Mouse (Mus musculus) hindbrain, embryonic 11.5 days (tissue): Measurements from ENCODE around the gene Adgrd1. TPM values are rescaled to one million over a fixed set of nuclear protein-coding genes. Genes with fewer than 3 reads are reported as not detected.

Experiments used
- ATAC-seq: fragments of 200-750 bp; cut with Nextera tagmentation; 2 replicates; pipeline ENCODE4 v1.8.0; 2017; ENCODE audit warnings: mild to moderate bottlenecking, moderate TSS enrichment, moderate library complexity; ENCODE audit not compliant: low FRiP score
- DNase-seq: peaks from one replicate; pipeline ENCODE4 v3.0.0-alpha.2; 2015; ENCODE audit warnings: low spot score
- H3K27ac ChIP-seq: fragments of 300-500 bp; sonication (generic); 2 replicates; pipeline ENCODE4 v1.5.1; 2014; ENCODE audit warnings: mild to moderate bottlenecking, low read depth, low read length
- H3K27me3 ChIP-seq: fragments of 300-500 bp; sonication (generic); 2 replicates; pipeline ENCODE4 v1.6.1; 2014; ENCODE audit warnings: mild to moderate bottlenecking, low read length, moderate library complexity, mixed read lengths; ENCODE audit not compliant: control insufficient read depth, insufficient read depth
- H3K36me3 ChIP-seq: fragments of 300-500 bp; sonication (generic); 2 replicates; pipeline ENCODE4 v1.6.1; 2014; ENCODE audit warnings: mild to moderate bottlenecking, low read length, moderate library complexity, mixed read lengths; ENCODE audit not compliant: control insufficient read depth, insufficient read depth
- H3K4me1 ChIP-seq: fragments of 300-500 bp; sonication (generic); replicated peaks from 2 replicates; pipeline ENCODE4 v1.6.1; 2014; ENCODE audit warnings: low read length, mixed read lengths; ENCODE audit not compliant: control insufficient read depth, insufficient read depth
- H3K4me2 ChIP-seq: fragments of 300-500 bp; sonication (generic); replicated peaks from 2 replicates; pipeline ENCODE4 v1.6.1; 2014; ENCODE audit warnings: mild to moderate bottlenecking, low read depth, low read length
- H3K4me3 ChIP-seq: fragments of 300-500 bp; sonication (generic); 2 replicates; pipeline ENCODE4 v1.5.1; 2014; ENCODE audit warnings: low read depth, low read length
- H3K9ac ChIP-seq: fragments of 300-500 bp; sonication (generic); 2 replicates; pipeline ENCODE4 v1.6.1; 2014; ENCODE audit warnings: low read depth, low read length
- H3K9me3 ChIP-seq: fragments of 300-500 bp; sonication (generic); 2 replicates; pipeline ENCODE4 v1.6.1; 2016; ENCODE audit warnings: low read length; ENCODE audit not compliant: control insufficient read depth
- WGBS: fragments of 180-500 bp; shearing (Covaris S2); extraction: QIAGEN DNeasy Blood & Tissue Kit; methylation state at CpG from one replicate; pipeline ENCODE4 v1.1.7; 2014; 5-methylcytosine and 5-hydroxymethylcytosine counted together
- polyA plus RNA-seq: library from polyadenylated mRNA; unstranded; fragments of >200 nt; fragmentation: Nextera tagmentation; extraction: Ambion mirVana; gene quantifications from 2 replicates; pipeline ENCODE4 v1.2.1, GENCODE M21; 2014

Adgrd1 gene
- polyA plus RNA-seq, result 0.05 and 0.20 TPM in 2 replicates

DNA sequence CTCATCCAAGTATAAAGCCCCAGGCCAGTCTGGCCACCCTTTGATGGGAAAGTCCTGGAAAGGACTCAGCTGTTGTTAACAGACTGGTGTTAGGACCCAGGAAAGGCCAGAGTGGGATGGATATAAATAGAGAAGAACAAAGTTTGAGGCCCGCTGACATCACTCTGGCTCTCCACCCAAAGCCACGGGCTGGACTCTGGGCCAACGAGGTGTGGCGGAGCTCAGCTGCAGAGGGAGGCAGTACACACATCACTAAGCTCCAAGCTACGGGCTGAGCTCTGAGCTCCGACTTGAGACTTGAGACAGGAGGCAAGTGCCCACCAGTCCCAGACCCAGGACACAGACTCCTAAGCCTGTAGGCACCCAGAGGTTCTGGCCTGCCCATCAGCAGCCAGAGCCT is at the start of gene Adgrd1:
TSS of gene Adgrd1 (plus strand) at position 240 of the 400 bp plus-strand sequence.
- no peak within 1 kb of the TSS for H3K27ac ChIP-seq
- no peak within 1 kb of the TSS for H3K4me3 ChIP-seq
- no peaks in the 10 kb centered on the region for H3K9me3 ChIP-seq
- no peak within 1 kb of the TSS for H3K4me2 ChIP-seq
- H3K4me1 ChIP-seq, result no peaks in the 10 kb centered on the region
- no peak for ATAC-seq
- no peaks in the 10 kb centered on the region for H3K27me3 ChIP-seq
- no peaks in the 10 kb centered on the region for H3K36me3 ChIP-seq
- H3K9ac ChIP-seq, result no peak within 1 kb of the TSS
- WGBS, result 77% methylated on average over 6 of the region's 6 CpGs
- no peak for DNase-seq

DNA sequence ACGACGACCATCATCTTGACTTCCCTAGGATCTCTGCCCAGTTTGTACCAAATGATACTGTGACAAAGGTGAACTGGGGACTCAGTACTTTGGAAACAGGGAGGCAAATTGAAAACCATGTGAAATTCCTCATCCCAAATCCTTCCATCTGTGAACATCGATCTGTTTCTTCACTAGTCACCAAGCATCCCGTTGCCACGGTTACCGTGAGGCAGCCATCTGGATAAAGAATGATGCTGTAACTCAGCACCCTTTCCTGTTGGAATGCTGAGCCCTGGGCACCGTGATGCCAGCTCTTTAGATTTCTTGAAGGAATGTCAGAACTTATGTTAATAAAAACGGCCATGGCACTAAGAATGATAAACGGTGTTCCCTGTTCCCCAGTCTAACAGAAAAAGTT is 47.2 kb upstream of the Adgrd1 start:
- Histone ChIP-seq H3K27me3 (no peaks in the 10 kb centered on the region), H3K4me2 (no peak overlapping the region), H3K4me3 (no peak overlapping the region), H3K9ac (no peak overlapping the region), H3K9me3 (no peaks in the 10 kb centered on the region), H3K4me1 (0 out of 2 replicates have a peak, but pooled peaks cover 3% of the 10 kb centered on the region), H3K36me3 (no peaks in the 10 kb centered on the region), H3K27ac (no peak overlapping the region)
- whole genome bisulfite sequencing, result 66% methylated on average over 9 of the region's 9 CpGs
- DNase-seq (peak; percentile 76), ATAC-seq (no peak)

DNA sequence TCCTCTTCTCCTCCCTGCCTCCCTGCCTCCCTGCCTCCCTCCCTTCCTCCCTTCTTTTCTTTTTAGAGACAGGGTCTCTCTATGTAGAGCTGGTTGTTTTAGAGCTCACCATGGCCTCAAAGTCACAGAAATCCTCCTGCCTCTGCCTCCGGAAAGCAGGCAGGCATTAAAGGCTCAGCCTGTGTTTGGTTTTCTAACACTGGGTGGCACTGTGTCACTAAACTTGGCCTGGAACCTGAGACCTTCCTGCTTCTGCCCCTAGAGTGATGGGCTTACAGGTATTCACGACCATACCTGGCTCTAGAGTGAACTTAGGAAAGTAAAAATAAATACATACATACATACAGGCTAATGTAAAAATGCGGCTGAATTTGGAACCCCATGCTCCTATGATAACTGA is 44.6 kb upstream of the Adgrd1 start:
- Histone ChIP-seq H3K27me3 (no peaks in the 10 kb centered on the region), H3K4me1 (0 out of 2 replicates have a peak, but pooled peaks cover 3% of the 10 kb centered on the region), H3K9ac (no peak overlapping the region), H3K36me3 (no peaks in the 10 kb centered on the region), H3K4me2 (no peak overlapping the region), H3K27ac (no peak overlapping the region), H3K9me3 (no peaks in the 10 kb centered on the region), H3K4me3 (no peak overlapping the region)
- ATAC-seq (no peak), DNase-seq (no peak)
- WGBS, result 88% methylated on average over 3 of the region's 3 CpGs

DNA sequence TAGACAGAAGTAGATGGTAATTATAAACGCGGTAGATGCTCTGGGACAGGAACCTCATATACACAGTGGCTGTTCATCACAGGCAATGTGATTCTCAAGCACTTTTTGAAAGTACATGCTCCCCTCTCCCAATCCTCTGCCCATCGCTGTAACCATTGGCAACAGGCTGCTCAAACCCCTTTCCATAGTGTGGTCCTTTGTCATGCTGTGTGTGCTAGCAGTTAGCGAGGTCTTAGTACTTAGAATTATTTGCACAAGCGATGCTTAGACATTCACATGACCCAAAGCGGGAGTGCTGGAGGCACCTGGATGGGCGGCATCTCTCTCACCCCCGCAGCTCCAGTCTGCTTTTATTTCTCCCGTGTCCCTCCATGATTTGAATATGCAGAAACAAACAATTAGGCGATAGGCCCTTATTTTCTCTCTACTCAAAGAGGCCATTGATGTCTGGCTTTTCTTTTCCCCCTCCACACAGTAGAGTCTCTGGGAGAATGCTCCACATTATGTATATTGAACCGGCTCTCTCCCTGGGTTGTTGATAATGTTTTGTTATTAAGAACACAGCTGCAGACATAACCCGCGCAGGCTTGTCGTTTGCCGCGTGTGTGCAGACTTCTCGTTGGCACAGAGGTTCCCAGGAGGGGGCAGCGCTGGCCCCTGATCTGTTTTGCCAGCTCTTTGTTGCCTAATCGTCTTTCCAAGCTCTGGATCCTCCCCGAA is 43.8 kb upstream of the Adgrd1 start:
- H3K36me3 ChIP-seq, result no peaks in the 10 kb centered on the region
- 0 out of 2 replicates have a peak, but pooled peaks cover 3% of the 10 kb centered on the region for H3K4me1 ChIP-seq
- peak overlapping the region; percentile 77 for H3K27ac ChIP-seq
- H3K4me2 ChIP-seq, result peak overlapping the region; percentile 4; the same call in 1 of the 2 replicates
- WGBS, result 25% methylated on average over 20 of the region's 20 CpGs
- H3K4me3 ChIP-seq, result no peak overlapping the region
- H3K9me3 ChIP-seq, result no peaks in the 10 kb centered on the region
- no peaks in the 10 kb centered on the region for H3K27me3 ChIP-seq
- peak; percentile 77 for ATAC-seq
- 0 out of 2 replicates have a peak overlapping the region, but pooled peaks have one; percentile 23 for H3K9ac ChIP-seq
- peak; percentile 56 for DNase-seq

DNA sequence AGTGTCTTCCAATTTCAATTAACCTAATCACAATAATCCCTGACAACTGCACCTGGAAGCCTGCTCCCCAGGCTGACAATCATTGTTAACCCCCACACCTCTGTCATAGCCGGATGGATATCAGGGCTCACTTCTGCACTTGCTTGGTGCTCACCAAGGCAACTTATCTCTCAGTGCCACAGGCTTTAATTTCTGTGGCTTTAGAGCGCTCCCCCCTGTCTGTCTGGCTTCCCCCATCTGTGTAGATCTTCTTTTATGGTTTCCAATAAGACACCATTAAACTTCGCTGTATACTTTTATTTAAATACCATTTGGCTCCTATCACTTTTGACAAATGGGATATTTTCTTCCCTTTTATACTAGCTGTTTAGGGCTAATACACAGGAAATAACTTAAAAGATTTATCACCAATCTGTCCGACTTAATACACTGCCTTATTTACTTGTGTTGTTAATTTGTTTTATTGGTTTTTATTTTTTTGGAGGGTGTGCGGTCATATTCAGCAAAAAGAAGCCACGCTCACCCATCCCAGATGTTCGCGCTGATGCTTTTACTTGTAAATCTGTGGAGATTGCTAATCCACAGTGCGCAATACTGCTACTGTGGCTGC is 41.8 kb upstream of the Adgrd1 start:
- no peaks in the 10 kb centered on the region for H3K27me3 ChIP-seq
- no peak overlapping the region for H3K9ac ChIP-seq
- DNase-seq, result no peak
- H3K9me3 ChIP-seq, result no peaks in the 10 kb centered on the region
- no peak overlapping the region for H3K4me2 ChIP-seq
- H3K4me1 ChIP-seq, result 0 out of 2 replicates have a peak, but pooled peaks cover 3% of the 10 kb centered on the region
- no peak overlapping the region for H3K4me3 ChIP-seq
- H3K36me3 ChIP-seq, result no peaks in the 10 kb centered on the region
- no peak for ATAC-seq
- 88% methylated on average over 9 of the region's 9 CpGs for WGBS
- H3K27ac ChIP-seq, result no peak overlapping the region

DNA sequence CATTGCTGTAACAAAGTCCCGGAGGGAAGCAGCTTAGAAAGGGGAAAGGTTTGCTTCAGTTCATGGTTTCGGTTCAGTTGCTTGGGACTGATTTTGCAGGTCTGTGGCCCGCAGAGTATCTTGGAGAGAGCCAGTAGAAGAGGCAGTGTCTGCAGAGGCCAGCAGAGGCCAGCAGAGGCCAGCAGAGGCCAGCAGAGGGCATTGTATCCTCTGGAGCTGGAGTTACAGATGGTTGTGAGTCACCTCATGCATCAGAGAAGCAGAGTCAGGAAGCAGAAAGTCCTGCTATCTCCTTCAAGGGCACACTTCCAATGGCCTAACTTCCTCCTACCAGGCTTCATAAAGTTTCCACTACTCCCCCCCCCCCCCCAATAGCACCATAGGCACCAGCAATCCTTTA is 37.4 kb upstream of the Adgrd1 start:
- Histone ChIP-seq H3K36me3 (no peaks in the 10 kb centered on the region), H3K9ac (no peak overlapping the region), H3K4me1 (no peaks in the 10 kb centered on the region), H3K4me3 (no peak overlapping the region), H3K27me3 (peaks cover 3% of the 10 kb centered on the region; the same call in 1 of the 2 replicates), H3K27ac (no peak overlapping the region), H3K4me2 (no peak overlapping the region), H3K9me3 (no peaks in the 10 kb centered on the region)
- WGBS, result 82% methylated on average over 3 of the region's 3 CpGs
- ATAC-seq, result no peak
- no peak for DNase-seq

DNA sequence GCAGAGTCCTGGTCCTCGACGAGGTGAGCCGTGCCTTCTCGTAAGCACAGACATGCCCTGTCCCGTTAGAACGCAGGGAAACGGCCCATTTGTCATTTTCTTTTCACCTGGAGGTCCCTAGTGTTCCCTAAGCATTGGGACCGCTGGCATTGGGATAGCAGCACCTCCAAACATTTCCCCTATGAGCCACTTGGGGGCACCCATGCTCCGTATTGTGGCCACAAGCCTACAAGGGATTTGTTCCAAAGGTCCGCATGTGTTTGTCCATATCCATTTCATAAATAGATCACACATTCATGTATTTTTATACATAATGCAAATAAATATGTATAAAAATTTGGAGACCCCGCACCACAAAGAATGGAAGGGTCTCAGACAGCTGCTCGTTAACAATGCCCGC is 35.0 kb upstream of the Adgrd1 start:
- ATAC-seq, result no peak
- H3K36me3 ChIP-seq, result no peaks in the 10 kb centered on the region

DNA sequence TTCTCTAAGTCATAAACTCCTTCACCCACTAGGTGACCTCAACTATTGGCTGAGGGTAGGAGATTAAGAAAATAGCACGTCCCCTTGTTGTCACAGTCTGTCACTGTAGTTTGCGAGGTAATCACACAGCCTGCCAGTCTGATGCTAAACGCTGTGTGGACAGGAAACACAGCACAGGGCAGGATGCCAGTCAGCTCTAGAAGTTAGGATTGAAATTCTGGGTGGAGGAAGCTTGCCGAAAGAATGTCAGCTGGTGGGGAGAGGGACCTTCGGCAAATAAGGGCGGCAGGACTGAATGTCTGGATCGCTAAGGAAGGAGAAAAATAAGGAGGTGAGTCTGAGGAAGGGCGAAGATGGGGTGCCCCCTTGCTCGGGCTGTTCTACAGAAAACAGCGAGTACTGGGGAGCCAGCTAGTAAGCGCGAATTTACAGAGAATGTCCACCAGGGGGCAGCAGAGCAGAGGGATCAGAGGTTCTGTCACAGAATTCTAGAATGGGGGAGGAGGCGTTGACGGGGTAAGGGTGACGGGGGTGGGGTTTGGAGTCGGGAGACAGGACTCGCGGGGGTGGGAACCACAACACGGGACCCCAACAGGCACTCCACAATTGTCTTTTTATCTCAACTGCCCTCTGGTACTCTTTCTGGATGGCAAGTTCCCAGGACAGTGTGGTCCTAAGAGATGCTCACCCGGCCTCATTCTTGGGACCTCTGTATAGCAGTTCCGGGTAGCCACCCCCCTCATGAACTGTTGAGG is 33.3 kb upstream of the Adgrd1 start:
- 15% methylated on average over 21 of the region's 21 CpGs for WGBS
- Histone ChIP-seq H3K9ac (peak overlapping the region; percentile 23; the same call in 1 of the 2 replicates), H3K27ac (no peak overlapping the region)

More for the DNA sequence above, 35.0 kb upstream of the Adgrd1 start:
- Histone ChIP-seq H3K9ac (no peak overlapping the region), H3K27ac (no peak overlapping the region), H3K4me3 (no peak overlapping the region), H3K4me1 (no peaks in the 10 kb centered on the region), H3K4me2 (no peak overlapping the region), H3K27me3 (peaks cover 3% of the 10 kb centered on the region; the same call in 1 of the 2 replicates), H3K9me3 (no peaks in the 10 kb centered on the region)
- 24% methylated on average over 13 of the region's 13 CpGs for WGBS
- peak; percentile 82 for DNase-seq

More for the DNA sequence above, 33.3 kb upstream of the Adgrd1 start:
- Histone ChIP-seq H3K4me2 (peak overlapping the region; percentile 38), H3K27me3 (peaks cover 3% of the 10 kb centered on the region; the same call in 1 of the 2 replicates), H3K9me3 (no peaks in the 10 kb centered on the region), H3K4me1 (no peaks in the 10 kb centered on the region), H3K4me3 (no peak overlapping the region), H3K36me3 (no peaks in the 10 kb centered on the region)
- ATAC-seq, result peak; percentile 60
- peak; percentile 91 for DNase-seq
